Mouse (Mus musculus): ENCODE data around the gene Timm44.

DNA sequence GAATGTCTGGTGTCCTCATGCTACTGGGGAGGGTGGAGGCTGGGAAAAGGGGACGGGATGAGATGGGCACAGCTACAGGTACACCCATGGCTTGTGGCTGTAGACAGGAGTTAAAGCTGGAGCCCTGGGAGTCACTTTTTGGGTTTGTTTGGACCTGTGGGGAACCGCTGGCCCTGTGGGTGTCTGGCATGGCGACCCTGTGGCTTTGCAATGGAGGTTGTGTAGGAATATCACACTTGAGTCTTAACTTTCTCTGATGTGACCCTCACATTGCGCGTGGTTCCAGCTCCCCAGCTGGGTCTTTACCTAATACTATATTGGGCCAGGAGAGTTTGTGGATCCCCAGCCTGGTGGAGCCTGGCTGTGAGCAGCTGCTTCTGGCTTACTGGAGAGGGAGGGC, 30.7 kb downstream of the Timm44 start:
- TF ChIP-seq CHD2 (IDR thresholded peaks at IDR 0.05; ENCODE audit: low read depth, low read length) (no peak), ZNF384 (IDR thresholded peaks at IDR 0.05; ENCODE audit: low read depth, low read length) (no peak)
